Mouse (Mus musculus) cerebellum, adult (tissue): ENCODE data around the gene Jund.

Source experiments
- ATAC-seq: cut with Nextera tagmentation; 2 replicates; pipeline ENCODE4 v1.9.2; 2017; ENCODE audit warnings: mild to moderate bottlenecking, moderate library complexity, mixed read lengths; ENCODE audit not compliant: insufficient number of reproducible peaks, low FRiP score, low TSS enrichment

Jund gene

DNA sequence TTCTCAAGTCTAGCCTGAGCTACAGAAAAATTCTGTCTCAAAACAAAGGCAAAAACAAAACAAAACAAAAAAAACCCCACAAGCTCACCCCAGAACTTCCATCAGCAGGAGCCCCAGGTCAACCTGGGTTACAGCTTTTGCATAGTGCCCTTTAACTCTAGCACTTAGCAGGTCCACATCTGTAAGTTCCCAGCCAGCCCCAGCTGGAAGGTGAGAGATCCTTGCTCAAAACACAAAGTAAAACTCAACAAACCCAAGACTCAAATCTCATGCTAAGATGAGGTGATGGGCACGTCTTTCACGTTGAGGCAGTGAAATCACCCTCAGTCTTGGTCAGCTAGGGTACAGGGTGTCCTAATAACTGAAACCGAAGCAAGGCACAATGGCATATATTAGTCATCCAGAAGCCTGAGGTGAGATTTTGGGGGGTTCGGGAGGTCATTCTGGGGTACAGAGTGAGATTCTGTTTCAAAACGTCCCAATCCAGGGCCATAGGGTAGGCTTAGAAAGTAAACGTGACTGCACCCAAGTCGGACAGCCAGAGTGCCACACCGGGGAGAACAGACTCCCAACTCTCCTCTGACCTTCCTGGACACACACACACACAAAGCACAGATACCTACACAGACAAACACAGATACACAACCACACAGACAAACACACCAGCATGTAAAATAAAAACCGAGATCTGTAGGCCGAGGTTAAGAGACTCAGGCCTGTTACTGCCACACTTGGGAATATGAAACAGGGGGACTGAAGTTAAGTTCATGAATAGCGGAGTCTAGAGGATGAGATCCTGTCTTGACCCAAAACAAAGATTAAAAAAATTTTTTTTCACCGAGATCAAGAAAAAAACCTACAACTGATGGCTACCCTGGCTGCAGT is 1.1 kb upstream of the Jund start:
- no peak for ATAC-seq

GRCm38 (mm10) chr8:70699116-70699833 is 526 bp downstream of the Jund start:
- ATAC-seq: no peak

DNA sequence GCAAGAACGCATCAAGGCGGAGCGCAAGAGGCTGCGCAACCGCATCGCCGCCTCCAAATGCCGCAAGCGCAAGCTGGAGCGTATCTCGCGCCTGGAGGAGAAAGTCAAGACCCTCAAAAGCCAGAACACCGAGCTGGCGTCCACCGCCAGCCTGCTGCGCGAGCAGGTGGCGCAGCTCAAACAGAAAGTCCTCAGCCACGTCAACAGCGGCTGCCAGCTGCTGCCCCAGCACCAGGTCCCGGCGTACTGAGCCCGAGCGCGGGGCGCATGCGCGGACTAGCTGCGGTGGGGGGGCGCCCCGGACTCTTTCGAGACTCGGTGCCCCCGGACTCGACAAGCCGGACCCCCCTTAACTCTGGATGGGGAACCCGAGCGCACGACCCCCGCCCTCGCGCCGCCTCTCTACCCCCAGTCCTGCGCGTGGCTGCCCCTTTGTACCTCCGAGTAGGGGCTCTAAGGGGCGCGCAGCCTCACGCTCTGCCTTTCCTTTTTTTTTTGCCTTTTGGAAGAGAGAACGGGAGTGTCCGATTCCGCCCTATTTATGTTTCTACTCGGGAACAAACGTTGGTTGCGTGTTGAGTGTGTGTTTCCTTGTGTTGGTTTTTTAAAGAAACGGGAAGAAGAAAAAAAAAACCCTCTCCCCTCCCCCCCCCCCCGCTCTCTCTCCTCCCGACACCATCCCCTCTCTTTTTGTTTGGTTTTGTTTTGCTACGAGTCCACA is 1.2 kb downstream of the Jund start:
- no peak for ATAC-seq

GRCm38 (mm10) chr8:70700555-70700922 is 1.8 kb downstream of the Jund start:
- no peak for ATAC-seq

GRCm38 (mm10) chr8:70701048-70701981 is 2.6 kb downstream of the Jund start:
- no peak for ATAC-seq

DNA sequence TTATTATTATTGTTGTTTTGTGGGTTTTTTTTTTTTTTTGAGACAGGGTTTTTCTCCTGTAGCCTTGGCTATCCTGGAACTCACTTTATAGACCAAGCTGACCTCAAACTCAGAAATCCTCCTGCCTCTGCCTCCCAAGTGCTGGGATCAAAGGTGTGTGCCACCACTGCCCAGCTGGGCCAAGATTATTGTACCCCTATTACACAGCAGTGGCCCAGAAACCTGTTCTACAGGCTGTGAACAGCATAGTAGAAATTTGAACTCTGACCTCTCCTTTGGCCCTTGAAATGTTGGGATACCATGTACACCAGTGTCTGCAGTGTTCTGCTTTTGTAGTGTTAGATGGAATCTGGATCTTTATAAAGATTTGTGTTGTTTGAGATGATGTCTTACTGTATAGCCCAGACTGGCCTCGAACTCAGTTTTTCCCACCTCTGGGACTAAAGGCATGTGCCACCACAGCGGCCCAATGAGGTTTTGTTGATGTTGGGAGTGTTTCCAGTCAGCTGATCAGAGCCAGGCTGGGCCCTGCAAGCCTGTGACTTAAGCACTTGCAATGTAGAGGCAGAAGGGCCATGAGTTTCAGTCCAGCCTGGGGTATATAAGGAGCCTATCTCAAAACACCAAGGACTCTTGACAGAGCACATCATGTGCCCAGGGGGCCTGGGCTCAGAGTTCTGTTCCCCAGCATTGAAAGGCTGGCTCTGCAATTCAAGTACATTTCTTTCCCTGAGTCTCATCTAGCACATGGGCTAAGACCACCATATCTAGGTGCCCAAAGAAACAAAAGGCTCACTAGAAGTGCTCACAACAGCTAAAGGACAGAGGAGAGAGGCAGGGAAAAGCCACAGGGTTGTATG is 3.5 kb downstream of the Jund start:
- no peak for ATAC-seq

DNA sequence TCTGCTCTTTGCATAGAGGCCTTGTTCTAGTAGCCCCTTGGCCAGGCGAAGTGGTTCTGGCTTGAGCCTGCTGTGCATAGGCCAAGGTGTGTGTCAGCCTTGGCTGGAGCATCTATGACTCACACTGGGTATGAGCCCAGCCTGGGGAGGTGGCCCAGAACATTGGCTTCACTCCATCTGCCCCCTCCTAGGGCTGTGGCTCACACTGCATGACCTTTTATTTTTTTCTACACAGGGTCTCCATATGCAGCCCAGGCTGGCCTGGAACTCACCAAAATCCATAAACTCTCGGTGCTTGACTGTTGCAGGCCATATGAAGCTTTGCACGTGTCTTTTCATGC is 4.1 kb downstream of the Jund start:
- peak; percentile 33; the same call in 1 of the 2 replicates for ATAC-seq

GRCm38 (mm10) chr8:70703287-70703686 is 4.5 kb downstream of the Jund start, which contains the start of gene Iqcn:
Gene Iqcn (plus strand): TSS chr8:70703457.
- ATAC-seq: no peak

DNA sequence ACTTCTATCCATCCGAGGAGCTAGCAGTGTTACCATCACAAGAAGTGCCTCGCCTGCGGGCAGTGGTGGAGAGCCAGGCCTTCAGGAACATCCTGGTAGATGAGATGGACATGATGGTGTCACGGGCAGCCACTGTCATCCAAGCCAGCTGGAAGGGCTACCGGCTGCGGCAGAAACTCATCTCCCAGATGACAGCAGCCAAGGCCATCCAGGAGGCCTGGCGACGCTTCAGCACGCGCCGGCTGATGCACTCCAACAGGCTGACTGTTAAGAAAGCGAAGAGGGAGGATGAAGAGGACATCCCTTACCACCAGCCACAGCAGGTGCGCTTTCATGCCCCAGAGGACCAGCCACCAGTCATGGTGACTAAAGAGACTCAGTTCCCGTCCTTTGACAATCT is 9.5 kb downstream of the Jund start:
- no peak for ATAC-seq

- ATAC-seq: no peak
Measured at GRCm38 (mm10) chr8:70709794-70710193, 11.0 kb downstream of the Jund start.

DNA sequence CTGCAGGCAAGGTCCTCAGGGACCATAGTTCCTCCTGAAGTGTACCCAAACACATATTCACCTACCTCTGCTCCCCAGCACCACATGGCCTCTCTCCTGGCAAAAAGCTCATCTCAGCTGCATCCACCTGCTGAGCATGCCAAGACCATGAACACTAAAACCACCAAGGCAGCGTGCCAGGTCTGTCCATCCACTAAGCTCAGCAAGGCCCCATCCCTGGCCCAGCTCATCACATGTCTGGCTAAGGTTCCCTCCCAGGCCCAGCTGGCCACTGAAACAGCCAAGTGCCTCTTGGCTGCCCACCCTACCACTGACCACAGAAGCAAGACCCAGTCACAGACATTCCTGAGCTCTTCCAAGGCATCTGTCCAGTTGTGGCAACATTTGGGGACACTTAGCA is 11.5 kb downstream of the Jund start:
- ATAC-seq: no peak

DNA sequence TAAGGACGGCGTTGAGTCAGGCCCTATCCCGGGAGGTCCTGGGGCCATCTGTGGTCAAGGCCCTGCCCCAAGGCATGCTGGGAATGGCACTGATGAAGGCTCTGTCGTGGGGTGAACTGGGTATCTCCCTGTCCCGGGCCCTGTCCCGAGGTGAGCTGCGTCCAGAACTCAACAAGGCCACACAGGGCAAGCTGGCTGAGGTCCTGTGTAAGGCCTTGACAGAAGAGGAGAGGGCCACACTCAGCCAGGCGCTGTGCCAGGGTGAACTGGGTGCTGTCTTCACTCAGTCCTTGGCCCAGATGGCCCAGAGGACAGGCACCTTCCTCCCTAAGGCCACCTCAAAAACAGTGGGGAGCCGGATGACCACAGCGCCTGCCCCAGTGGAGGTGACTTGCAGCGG is 12.3 kb downstream of the Jund start:
- no peak for ATAC-seq

DNA sequence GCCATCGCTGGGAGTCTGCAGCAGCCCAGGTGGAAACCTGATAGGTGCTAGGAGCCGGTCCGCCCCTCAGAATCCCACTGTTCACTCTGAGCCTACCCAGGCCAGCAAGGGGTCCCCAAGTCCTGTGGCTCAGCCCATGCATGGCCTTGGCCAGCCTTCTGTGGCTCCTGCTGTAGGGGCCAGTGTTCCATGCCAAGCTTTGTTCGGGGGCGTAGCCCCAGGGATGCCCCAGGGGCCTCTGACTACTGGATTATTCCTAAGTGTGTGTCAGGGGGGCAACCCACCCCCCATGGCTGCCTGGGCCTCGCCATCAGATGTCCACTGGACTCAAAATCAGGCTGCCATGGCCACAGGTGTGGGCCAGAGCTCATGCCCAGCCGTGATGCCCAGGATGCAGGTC is 15.2 kb downstream of the Jund start:
- ATAC-seq: no peak

DNA sequence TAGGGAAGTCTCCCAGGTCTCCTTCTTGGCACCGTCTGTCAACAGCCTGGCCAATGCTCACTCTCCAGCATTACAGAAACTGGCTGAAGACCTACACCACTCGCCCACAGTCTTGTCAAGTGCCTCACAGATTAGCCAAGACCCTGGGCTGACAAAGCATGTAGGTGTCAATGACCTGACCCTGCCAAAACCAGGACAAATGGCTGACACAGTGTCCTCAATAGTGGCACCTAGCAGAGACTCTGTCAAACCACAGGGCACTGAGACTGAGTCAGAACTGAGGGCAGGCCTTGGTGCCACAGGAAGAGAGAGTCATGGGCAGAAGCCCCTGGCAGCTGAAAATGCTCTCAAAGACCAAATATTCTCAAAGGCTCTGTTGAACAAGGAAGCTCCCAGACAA is 16.3 kb downstream of the Jund start:
- no peak for ATAC-seq

- ATAC-seq: no peak
Measured at GRCm38 (mm10) chr8:70716521-70717400, 18.0 kb downstream of the Jund start.

DNA sequence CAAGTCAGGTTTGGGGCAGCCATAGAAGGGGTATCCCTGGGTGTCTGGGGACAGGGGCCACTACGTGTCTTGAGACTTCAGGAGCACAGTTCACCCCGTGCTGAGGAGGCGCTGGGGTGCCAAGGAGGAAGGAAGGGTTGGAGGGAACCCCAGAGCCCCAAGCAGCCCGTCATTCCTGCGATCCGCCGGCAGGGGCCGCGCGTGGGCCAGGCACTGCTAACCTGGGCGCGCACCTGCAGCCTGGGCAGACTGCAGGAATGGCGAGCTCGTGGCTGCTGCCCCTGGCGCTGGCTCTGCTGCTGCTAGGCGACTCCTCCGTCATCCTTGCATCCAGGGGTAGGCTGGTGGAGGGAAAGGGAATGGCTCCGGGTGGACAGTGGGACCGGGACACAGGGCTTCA is 19.5 kb downstream of the Jund start, which contains the start of gene Gm3336:
Gene Gm3336, plus strand, starts transcription at position 247 of the 400 bp plus-strand sequence.
- peak; percentile 65 for ATAC-seq

DNA sequence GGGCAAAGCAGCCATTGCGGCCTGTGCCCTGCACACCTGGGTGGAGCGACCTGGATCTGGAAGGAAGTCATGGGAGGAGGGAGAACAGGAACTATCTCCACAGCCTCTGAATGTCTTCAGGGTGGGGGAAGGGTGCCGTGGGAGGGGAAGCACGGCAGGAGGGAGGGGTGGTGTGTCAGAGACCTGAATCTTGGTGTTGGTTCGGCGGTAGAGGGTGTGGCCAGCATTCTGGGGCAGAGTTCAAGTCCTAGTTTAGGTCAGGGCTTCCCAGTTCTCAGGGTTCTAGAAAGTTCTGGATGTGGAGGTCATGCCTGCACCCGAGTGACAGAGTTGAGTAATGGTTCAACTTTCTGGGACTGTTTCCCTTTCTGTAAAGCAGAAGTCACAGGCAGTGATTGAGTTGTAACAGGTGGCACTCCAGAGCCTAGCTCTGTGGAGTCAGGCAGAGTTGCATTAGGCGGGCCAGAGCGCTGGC is 21.1 kb downstream of the Jund start:
- no peak for ATAC-seq

DNA sequence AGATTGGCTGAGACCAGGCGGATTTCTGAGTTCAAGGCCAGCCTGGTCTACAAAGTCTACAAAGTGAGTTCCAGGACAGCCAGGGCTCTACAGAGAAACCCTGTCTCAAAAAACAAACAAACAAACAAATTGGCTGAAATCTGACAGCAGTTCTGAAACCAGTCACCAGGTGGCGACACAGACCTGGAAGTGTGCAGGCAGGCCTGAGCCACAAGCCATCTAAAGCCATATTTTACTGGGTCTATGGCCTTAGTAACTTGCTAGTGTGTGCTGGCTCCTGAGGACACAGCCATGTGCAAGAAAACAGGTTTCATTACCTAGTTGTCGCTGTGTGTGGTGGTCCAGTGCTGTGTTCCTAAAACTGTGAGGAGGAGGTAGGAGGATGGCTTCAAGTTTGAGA is 22.0 kb downstream of the Jund start:
- ATAC-seq: no peak
